Mouse (Mus musculus) MEL-GATA-1-ER (cell line): ENCODE results near the gene Gpr179.

ENCODE experiments used
- DNase-seq: peaks from one replicate; pipeline ENCODE4 v3.0.0-alpha.2; 2012; ENCODE audit warnings: low read depth; ENCODE audit errors: extremely low read depth

Gene Gpr179

GRCm38 (mm10) chr11:97357663-97358062 lies 5.8 kb upstream of the Gpr179 start:
- DNase-seq: peak; percentile 37

- DNase-seq: no peak
These were observed 3.4 kb upstream of the Gpr179 start for GRCm38 (mm10) chr11:97355247-97355646.

- DNase-seq: no peak
These were observed 2.8 kb upstream of the Gpr179 start for GRCm38 (mm10) chr11:97354646-97355045.

- DNase-seq: no peak
These were observed 1.2 kb upstream of the Gpr179 start for GRCm38 (mm10) chr11:97352935-97353597.

GRCm38 (mm10) chr11:97350035-97350434 lies 1.8 kb downstream of the Gpr179 start:
- DNase-seq: no peak

- no peak for DNase-seq
These were observed 4.6 kb downstream of the Gpr179 start for GRCm38 (mm10) chr11:97347291-97347690.

- DNase-seq: no peak
These were observed 5.5 kb downstream of the Gpr179 start for GRCm38 (mm10) chr11:97346383-97346782.

GRCm38 (mm10) chr11:97345446-97345845 lies 6.4 kb downstream of the Gpr179 start:
- no peak for DNase-seq

- DNase-seq: no peak
These were observed 8.3 kb downstream of the Gpr179 start for GRCm38 (mm10) chr11:97343619-97344018.

GRCm38 (mm10) chr11:97343175-97343574 lies 8.7 kb downstream of the Gpr179 start:
- no peak for DNase-seq

GRCm38 (mm10) chr11:97338977-97339315 lies 12.9 kb downstream of the Gpr179 start:
- DNase-seq: no peak

- DNase-seq: no peak
These were observed 13.4 kb downstream of the Gpr179 start for GRCm38 (mm10) chr11:97338302-97338976.

GRCm38 (mm10) chr11:97337363-97337762 lies 14.5 kb downstream of the Gpr179 start:
- no peak for DNase-seq

GRCm38 (mm10) chr11:97336751-97337345 lies 15.0 kb downstream of the Gpr179 start:
- DNase-seq: no peak

GRCm38 (mm10) chr11:97336238-97336637 lies 15.6 kb downstream of the Gpr179 start:
- no peak for DNase-seq

GRCm38 (mm10) chr11:97334400-97334799 lies 17.5 kb downstream of the Gpr179 start:
- DNase-seq: no peak

- no peak for DNase-seq
These were observed 18.0 kb downstream of the Gpr179 start for GRCm38 (mm10) chr11:97333896-97334295.

GRCm38 (mm10) chr11:97333044-97333443 lies 18.8 kb downstream of the Gpr179 start:
- no peak for DNase-seq

GRCm38 (mm10) chr11:97331231-97332190 lies 20.4 kb downstream of the Gpr179 start:
- no peak for DNase-seq

GRCm38 (mm10) chr11:97330315-97330714 lies 21.6 kb downstream of the Gpr179 start:
- DNase-seq: no peak

GRCm38 (mm10) chr11:97328148-97328547 lies 23.7 kb downstream of the Gpr179 start:
- peak; percentile 30 for DNase-seq

- DNase-seq: no peak
These were observed 26.7 kb downstream of the Gpr179 start for GRCm38 (mm10) chr11:97325224-97325623.
